Mouse (Mus musculus) ovary, postnatal 10 days (tissue): ENCODE measurements around the gene Ap1g1.
"Not testable (repeated sequence)": the region's sequence is repeated elsewhere in the genome, so short reads cannot be mapped to it uniquely, and the experiment has no call there.

Experiments
- DNase-seq: peaks from one replicate; pipeline ENCODE4 v3.0.0; 2022; ENCODE audit warnings: low spot score

Gene Ap1g1

GRCm38 (mm10) chr8:109866690-109867089, 88.3 kb downstream of the Ap1g1 start:
- DNase-seq, result no peak

GRCm38 (mm10) chr8:109868003-109868679, 89.8 kb downstream of the Ap1g1 start, which contains the start of gene Phlpp2:
TSS of gene Phlpp2 (plus strand) at chr8:109868542.
- peak; percentile 95 for DNase-seq

GRCm38 (mm10) chr8:109868680-109869361, 90.5 kb downstream of the Ap1g1 start:
- DNase-seq, result no peak

- no peak for DNase-seq
These were observed 92.7 kb downstream of the Ap1g1 start for GRCm38 (mm10) chr8:109871056-109871455.

GRCm38 (mm10) chr8:109873800-109874199, 95.4 kb downstream of the Ap1g1 start:
- not testable (repeated sequence) for DNase-seq

GRCm38 (mm10) chr8:109880012-109880662, 101.8 kb downstream of the Ap1g1 start:
- DNase-seq, result no peak

- no peak for DNase-seq
These were observed 106.9 kb downstream of the Ap1g1 start for GRCm38 (mm10) chr8:109885294-109885693.

- DNase-seq, result no peak
These were observed 110.9 kb downstream of the Ap1g1 start for GRCm38 (mm10) chr8:109889211-109889610.

- DNase-seq, result no peak
These were observed 112.6 kb downstream of the Ap1g1 start for GRCm38 (mm10) chr8:109890794-109891585.

- no peak for DNase-seq
These were observed 116.3 kb downstream of the Ap1g1 start for GRCm38 (mm10) chr8:109894636-109895035.

GRCm38 (mm10) chr8:109895355-109895754, 117.0 kb downstream of the Ap1g1 start:
- no peak for DNase-seq

GRCm38 (mm10) chr8:109902379-109902778, 124.0 kb downstream of the Ap1g1 start:
- DNase-seq, result no peak

GRCm38 (mm10) chr8:109903909-109904469, 125.6 kb downstream of the Ap1g1 start:
- no peak for DNase-seq

- DNase-seq, result no peak
These were observed 126.7 kb downstream of the Ap1g1 start for GRCm38 (mm10) chr8:109904928-109905668.

GRCm38 (mm10) chr8:109906907-109907306, 128.6 kb downstream of the Ap1g1 start:
- DNase-seq, result no peak

- no peak for DNase-seq
These were observed 129.0 kb downstream of the Ap1g1 start for GRCm38 (mm10) chr8:109907376-109907775.
